Mouse (Mus musculus): Measurements from ENCODE around the gene Rho.

GRCm38 (mm10) chr6:115935544-115935943 lies 4.0 kb downstream of the Rho start:
- TF ChIP-seq MAFK (IDR thresholded peaks at IDR 0.05; ENCODE audit: insufficient read depth, low read depth, low read length) (no peak), HCFC1 (IDR thresholded peaks at IDR 0.05; ENCODE audit: borderline replicate concordance, insufficient read depth, low read length) (no peak)
